In the genomic region with DNA sequence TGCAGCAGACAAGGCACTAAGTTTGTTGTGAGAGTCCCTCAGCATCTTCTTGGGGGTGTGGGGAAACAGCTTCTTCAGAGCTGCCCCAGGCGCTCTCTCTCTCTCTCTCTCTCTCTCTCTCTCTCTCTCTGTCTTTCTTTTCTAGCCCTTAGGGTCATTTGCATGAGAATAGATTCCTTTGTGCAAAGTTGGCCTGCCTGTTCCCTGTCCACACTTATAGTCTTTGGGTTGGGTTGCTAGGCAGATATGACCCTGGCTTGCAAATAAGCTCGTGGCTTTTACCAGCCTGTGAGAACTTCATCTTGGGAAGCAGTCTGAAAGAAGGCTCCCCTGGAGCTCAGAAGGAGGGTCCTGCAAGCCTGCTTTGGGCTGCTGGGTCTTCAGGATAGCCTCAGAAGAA, we compare ENCODE assay signal across 14 mouse cellular contexts. TPM values are rescaled to one million over a fixed set of nuclear protein-coding genes. Genes with fewer than 3 reads are reported as not detected.
A peak's percentile ranks its signal among the peaks of the same experiment; 100 is the strongest.
DNase-seq lines count a peak whose midpoint lies in the region; ATAC-seq and TF ChIP-seq lines count a peak whose summit lies in the region.
"Had no signal": no experiment of that assay in that cellular context is flagged by ENCODE, and none has a peak within 500 bp of the region (broad histone marks: within the 10 kb centered on the region; RNA-seq: fewer than 3 reads in every experiment).

No protein-coding gene starts in this region.

- TF ChIP-seq POLR2A in CH12.LX (IDR thresholded peaks at IDR 0.05; ENCODE audit: low read depth, low read length): no peak

- 20% methylated on average over 2 of the region's 2 CpGs for WGBS in hindbrain, embryonic 10.5 days
- 2% methylated on average over 2 of the region's 2 CpGs for WGBS in midbrain, embryonic 13.5 days

- no peak for TF ChIP-seq RAD21 in CH12.LX (IDR thresholded peaks at IDR 0.05; ENCODE audit: low read depth, low read length)

- no peaks in the 10 kb centered on the region for H3K36me3 ChIP-seq in CH12.LX (replicated peaks in 1 of 2; ENCODE audit: control insufficient read depth in 1 of 2, insufficient read depth in 1 of 2, low read length in 1 of 2)
- H3K36me3 ChIP-seq in hindbrain, embryonic 10.5 days: no peaks in the 10 kb centered on the region
- H3K36me3 ChIP-seq in midbrain, embryonic 13.5 days: no peaks in the 10 kb centered on the region

- dilution Hi-C loops in CH12.LX (cut with MboI; ENCODE audit: extremely low pct_ligation_motif_present, extremely low pct_unique_long_range_greater_than_20kb, low sequenced_read_pairs): no loop called here

- in situ Hi-C loops in CH12.LX (cut with MboI; ENCODE audit: low pct_ligation_motif_present, low pct_unique_long_range_greater_than_20kb, low sequenced_read_pairs): no loop called here

- no peak overlapping the region for H3K4me3 ChIP-seq in CH12.LX (replicated peaks in 1 of 3; ENCODE audit: low read depth in 2 of 3, low read length in 2 of 3, poor library complexity in 1 of 3)
- no peak overlapping the region for H3K4me3 ChIP-seq in hindbrain, embryonic 10.5 days
- H3K4me3 ChIP-seq in midbrain, embryonic 13.5 days (replicated peaks): no peak overlapping the region
- H3K4me3 ChIP-seq: left cerebral cortex, adult 2 months had no signal

- no peak overlapping the region for H3K9ac ChIP-seq in CH12.LX (ENCODE audit: insufficient read depth, low read depth)
- no peak overlapping the region for H3K9ac ChIP-seq in midbrain, embryonic 13.5 days (replicated peaks)

- no peak for TF ChIP-seq CTCF in CH12.LX (conservative IDR thresholded peaks at IDR 0.05 in 1 of 2, IDR thresholded peaks at IDR 0.05 in 1 of 2; ENCODE audit: low read depth in 2 of 2, low read length in 2 of 2)

- no peaks in the 10 kb centered on the region for H3K9me3 ChIP-seq in CH12.LX (replicated peaks; ENCODE audit: low read length)
- no peaks in the 10 kb centered on the region for H3K9me3 ChIP-seq in hindbrain, embryonic 10.5 days
- no peaks in the 10 kb centered on the region for H3K9me3 ChIP-seq in midbrain, embryonic 13.5 days

- no peak for ATAC-seq in midbrain, embryonic 13.5 days

- no peak overlapping the region for H3K27ac ChIP-seq in CH12.LX (ENCODE audit: insufficient read depth, low read depth)
- H3K27ac ChIP-seq in hindbrain, embryonic 10.5 days: peak overlapping the region; percentile 100
- H3K27ac ChIP-seq in midbrain, embryonic 13.5 days: peak overlapping the region; percentile 64
- H3K27ac ChIP-seq: left cerebral cortex, adult 2 months had no signal

- no peaks in the 10 kb centered on the region for H3K27me3 ChIP-seq in CH12.LX (replicated peaks)
- H3K27me3 ChIP-seq in hindbrain, embryonic 10.5 days (ENCODE audit: insufficient read depth, poor library complexity, severe bottlenecking): peaks cover 13% of the 10 kb centered on the region
- peaks cover 20% of the 10 kb centered on the region for H3K27me3 ChIP-seq in midbrain, embryonic 13.5 days

- peaks cover 5% of the 10 kb centered on the region; the same call in 1 of the 2 replicates for H3K79me2 ChIP-seq in CH12.LX (replicated peaks; ENCODE audit: control insufficient read depth, extremely low read depth, insufficient read depth, poor library complexity, severe bottlenecking)

- DNase-seq in CH12.LX (ENCODE audit: extremely low read depth): peak; percentile 20
- DNase-seq in brain, embryonic 18.5 days (ENCODE audit: low read depth, low spot score): peak; percentile 22
- DNase-seq in hindbrain, embryonic 10.5 days (ENCODE audit: low spot score): peak; percentile 56
- no peak for DNase-seq in lung, postnatal 14 days
- no peak for DNase-seq in kidney, adult 11 months
- no peak for DNase-seq in urinary bladder, adult 2 months (ENCODE audit: low spot score)
- no peak for DNase-seq in kidney, postnatal 10 days
- DNase-seq: cerebellum, adult 8-10 months; gastrocnemius, postnatal 10 days; kidney, postnatal 14 days; lung, adult 2 months; right cerebral cortex, postnatal 14 days had no signal

- H3K4me2 ChIP-seq in CH12.LX (ENCODE audit: insufficient read depth, low read depth, poor library complexity, severe bottlenecking): 0 out of 2 replicates have a peak overlapping the region, but pooled peaks have one; percentile 5
- H3K4me2 ChIP-seq in midbrain, embryonic 13.5 days (replicated peaks): peak overlapping the region; percentile 15; the same call in 1 of the 2 replicates

- no peak for TF ChIP-seq EP300 in CH12.LX (IDR thresholded peaks at IDR 0.05; ENCODE audit: low read length)

- peaks cover 21 to 54% of the 10 kb centered on the region in 2 experiments for H3K4me1 ChIP-seq in CH12.LX (ENCODE audit: control insufficient read depth in 1 of 2, insufficient read depth in 2 of 2)
- H3K4me1 ChIP-seq in hindbrain, embryonic 10.5 days (replicated peaks): peaks cover 70% of the 10 kb centered on the region
- peaks cover 41% of the 10 kb centered on the region for H3K4me1 ChIP-seq in midbrain, embryonic 13.5 days (replicated peaks)

TF ChIP-seq in CH12.LX, 34 proteins besides CTCF, POLR2A, EP300 and RAD21:
- no peak for TF ChIP-seq MAX (IDR thresholded peaks at IDR 0.05; ENCODE audit: low read length)
- TF ChIP-seq ETS1 (conservative IDR thresholded peaks at IDR 0.05; ENCODE audit: low read depth, low read length): no peak
- TF ChIP-seq ZC3H11A (IDR thresholded peaks at IDR 0.05; ENCODE audit: low read depth, low read length): no peak
- TF ChIP-seq MXI1 (IDR thresholded peaks at IDR 0.05; ENCODE audit: low read depth, low read length): no peak
- TF ChIP-seq MEF2A (IDR thresholded peaks at IDR 0.05; ENCODE audit: borderline replicate concordance, low read depth, low read length): no peak
- no peak for TF ChIP-seq IRF4 (IDR thresholded peaks at IDR 0.05; ENCODE audit: low read depth, low read length)
- no peak for TF ChIP-seq UBTF (IDR thresholded peaks at IDR 0.05; ENCODE audit: low read depth, low read length)
- TF ChIP-seq NRF1 (IDR thresholded peaks at IDR 0.05; ENCODE audit: low read depth, low read length): no peak
- no peak for TF ChIP-seq ZMIZ1 (IDR thresholded peaks at IDR 0.05; ENCODE audit: low read depth, low read length)
- no peak for TF ChIP-seq BHLHE40 (IDR thresholded peaks at IDR 0.05; ENCODE audit: low read depth, low read length)
- TF ChIP-seq PAX5 (IDR thresholded peaks at IDR 0.05; ENCODE audit: low read length): no peak
- no peak for TF ChIP-seq HCFC1 (IDR thresholded peaks at IDR 0.05; ENCODE audit: low read depth, low read length)
- no peak for TF ChIP-seq ZNF384 (IDR thresholded peaks at IDR 0.05; ENCODE audit: low read depth, low read length)

RNA-seq across cellular contexts. Expression of a gene that starts 2.8 kb away (rescaled TPM):
- total RNA-seq in CH12.LX (2012; rRNA removed) (14.1 and 18.3 TPM in 2 replicates), CH12.LX (2014; rRNA removed) (18.7 and 20.9 TPM in 2 replicates)
- polyA plus RNA-seq in CH12.LX (2012; ENCODE audit: insufficient read length, low read depth): 18.9 and 24.2 TPM in 2 replicates
- 3.6 and 5.5 TPM in 2 replicates for polyA plus RNA-seq in hindbrain, embryonic 10.5 days (2016; fragmentation: Nextera tagmentation; extraction: Ambion mirVana)
- polyA plus RNA-seq in midbrain, embryonic 13.5 days (2015; fragmentation: Nextera tagmentation; extraction: Ambion mirVana): 3.1 and 4.4 TPM in 2 replicates
- polyA plus RNA-seq in urinary bladder, adult 2 months (2012; rRNA removed): 1.2 and 2.4 TPM in 2 replicates

RNA-seq across cellular contexts. Expression of a gene that starts 3.1 kb away (rescaled TPM):
- total RNA-seq in CH12.LX (2012; rRNA removed) (2.2 and 3.3 TPM in 2 replicates), CH12.LX (2014; rRNA removed) (1.3 and 1.4 TPM in 2 replicates)
- polyA plus RNA-seq in CH12.LX (2012; ENCODE audit: insufficient read length, low read depth): 0.76 and 0.79 TPM in 2 replicates
- polyA plus RNA-seq in hindbrain, embryonic 10.5 days (2016; fragmentation: Nextera tagmentation; extraction: Ambion mirVana): 2.6 and 3.8 TPM in 2 replicates
- 2.6 and 3.1 TPM in 2 replicates for polyA plus RNA-seq in midbrain, embryonic 13.5 days (2015; fragmentation: Nextera tagmentation; extraction: Ambion mirVana)
- 6.7 and 7.0 TPM in 2 replicates for polyA plus RNA-seq in urinary bladder, adult 2 months (2012; rRNA removed)

RNA-seq across cellular contexts. Expression of a gene that starts 50.5 kb away (rescaled TPM):
- 19.7 and 23.3 TPM in 2 replicates for total RNA-seq in CH12.LX (2012; rRNA removed)
- 22.3 and 24.5 TPM in 2 replicates for total RNA-seq in CH12.LX (2014; rRNA removed)
- polyA plus RNA-seq in CH12.LX (2012; ENCODE audit: insufficient read length, low read depth): 18.6 and 23.7 TPM in 2 replicates
- polyA plus RNA-seq in hindbrain, embryonic 10.5 days (2016; fragmentation: Nextera tagmentation; extraction: Ambion mirVana): 40.8 and 41.9 TPM in 2 replicates
- polyA plus RNA-seq in midbrain, embryonic 13.5 days (2015; fragmentation: Nextera tagmentation; extraction: Ambion mirVana): 53.1 and 53.5 TPM in 2 replicates
- polyA plus RNA-seq in urinary bladder, adult 2 months (2012; rRNA removed): 46.3 and 47.4 TPM in 2 replicates

Comparison
In these comparisons a context has a peak if more than half of its experiments do, and no peak if none do; other contexts are left out.
1. DNase-seq: peak in CH12.LX (single experiment), brain, embryonic 18.5 days (single experiment) and hindbrain, embryonic 10.5 days (single experiment); none in lung, postnatal 14 days (single experiment), kidney, adult 11 months (single experiment), urinary bladder, adult 2 months (single experiment) and kidney, postnatal 10 days (single experiment).